Mouse (Mus musculus) monocyte, adult 5-6 weeks (primary cell): ENCODE measurements at regions not wholly inside any gene's neighbourhood (a gene's known extent, or its start where the extent isn't known, plus 50 kb on each side); places are given as distances from the start of the nearest gene placed in this dataset.

Experiments used
- ATAC-seq: fragments of 153-309, 156-312 bp; replicated peaks from 2 replicates; pipeline ENCODE4 v1.8.0; 2017; ENCODE audit warnings: mild to moderate bottlenecking; ENCODE audit not compliant: low TSS enrichment, insufficient number of reproducible peaks, severe bottlenecking, poor library complexity, low FRiP score

GRCm38 (mm10) chr3:139780054-139780453 lies 574.6 kb downstream of the Stpg2 start:
- no peak for ATAC-seq

GRCm38 (mm10) chr3:139783406-139783805 lies 577.9 kb downstream of the Stpg2 start:
- ATAC-seq = no peak

GRCm38 (mm10) chr3:139786510-139786909 lies 581.0 kb downstream of the Stpg2 start:
- ATAC-seq = no peak

GRCm38 (mm10) chr3:139788854-139789253 lies 583.4 kb downstream of the Stpg2 start:
- no peak for ATAC-seq

GRCm38 (mm10) chr3:139796685-139797084 lies 591.2 kb downstream of the Stpg2 start:
- ATAC-seq = no peak

- ATAC-seq = no peak
Observed at GRCm38 (mm10) chr3:139799059-139799458, 593.6 kb downstream of the Stpg2 start.

- ATAC-seq = no peak
Observed at GRCm38 (mm10) chr3:139802716-139803710, 597.5 kb downstream of the Stpg2 start.

GRCm38 (mm10) chr3:139828014-139828413 lies 622.5 kb downstream of the Stpg2 start:
- no peak for ATAC-seq

GRCm38 (mm10) chr3:139828581-139828980 lies 623.1 kb downstream of the Stpg2 start:
- ATAC-seq = no peak

- no peak for ATAC-seq
Observed at GRCm38 (mm10) chr3:139832599-139832998, 627.1 kb downstream of the Stpg2 start.

GRCm38 (mm10) chr3:139842015-139842414 lies 636.5 kb downstream of the Stpg2 start:
- ATAC-seq = no peak

- ATAC-seq = no peak
Observed at GRCm38 (mm10) chr3:139842988-139843605, 637.6 kb downstream of the Stpg2 start.

- ATAC-seq = no peak
Observed at GRCm38 (mm10) chr3:139844443-139844842, 638.9 kb downstream of the Stpg2 start.

- no peak for ATAC-seq
Observed at GRCm38 (mm10) chr3:139847826-139848225, 642.3 kb downstream of the Stpg2 start.

- ATAC-seq = no peak
Observed at GRCm38 (mm10) chr3:139859966-139860635, 654.6 kb downstream of the Stpg2 start.

GRCm38 (mm10) chr3:139860831-139861371 lies 655.4 kb downstream of the Stpg2 start:
- no peak for ATAC-seq

GRCm38 (mm10) chr3:139866329-139866728 lies 660.8 kb downstream of the Stpg2 start:
- ATAC-seq = no peak

GRCm38 (mm10) chr3:139867030-139867429 lies 661.5 kb downstream of the Stpg2 start:
- no peak for ATAC-seq

- no peak for ATAC-seq
Observed at GRCm38 (mm10) chr3:139867499-139867898, 662.0 kb downstream of the Stpg2 start.
